Mouse (Mus musculus) bone marrow macrophage, adult 2 months (primary cell): ENCODE measurements around the gene Mtmr3.

ENCODE experiments used
- CTCF ChIP-seq: IDR thresholded peaks from 2 replicates; pipeline ENCODE4 v1.5.1; 2012; ENCODE audit warnings: low read depth, mild to moderate bottlenecking, low read length, moderate library complexity
- POLR2A ChIP-seq: IDR thresholded peaks from 2 replicates; pipeline ENCODE4 v1.6.1; 2012; ENCODE audit warnings: mild to moderate bottlenecking, low read depth, low read length, borderline replicate concordance

GRCm38 (mm10) chr11:4565545-4565944 is 29.1 kb downstream of the Mtmr3 start:
- no peak for TF ChIP-seq CTCF
- TF ChIP-seq POLR2A: no peak
